Mouse (Mus musculus): Measurements from ENCODE around the gene Zswim5.
A peak's percentile ranks its signal among the peaks of the same experiment; 100 is the strongest.
"Not testable (repeated sequence)": the region's sequence is repeated elsewhere in the genome, so short reads cannot be mapped to it uniquely, and the experiment has no call there.

Zswim5 gene

DNA sequence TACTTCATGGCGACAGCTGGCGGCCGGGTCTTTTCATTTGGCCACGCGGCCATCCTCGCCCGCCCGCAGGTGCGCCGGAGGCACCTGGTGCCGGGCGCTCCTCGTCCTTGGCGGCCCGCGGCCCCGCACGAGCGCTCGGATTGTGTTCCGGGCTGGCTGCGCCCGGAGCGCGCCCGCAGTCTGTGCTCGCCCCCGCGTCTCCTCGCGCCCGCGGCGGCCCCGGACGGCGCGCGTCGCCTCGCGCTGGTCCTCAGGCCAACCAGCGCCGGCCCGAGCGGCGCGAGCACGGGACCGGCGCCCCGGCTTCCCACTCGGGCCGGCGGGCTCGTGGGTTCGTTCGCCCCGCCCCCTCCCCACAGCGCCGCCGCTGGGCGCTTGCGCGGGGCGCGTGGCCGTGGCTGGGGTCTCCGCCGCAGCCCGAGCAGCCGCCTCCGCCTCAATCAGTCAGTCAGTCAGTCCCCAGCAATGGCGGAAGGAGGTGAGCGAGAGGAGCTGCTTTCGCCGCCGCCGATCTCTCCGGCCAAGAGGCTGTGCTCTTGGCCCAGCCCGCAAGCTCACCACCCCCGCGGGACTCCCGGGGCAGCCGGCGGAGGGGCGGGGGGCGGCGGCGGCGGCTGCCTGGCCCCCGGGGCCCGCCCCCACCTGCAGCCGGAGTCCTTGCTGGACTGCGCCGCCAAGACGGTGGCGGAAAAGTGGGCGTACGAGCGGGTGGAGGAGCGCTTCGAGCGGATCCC lies at the start of gene Zswim5:
TSS of gene Zswim5 (plus strand) at position 382 of the 734 bp plus-strand sequence.
- peak; percentile 81 for DNase-seq

DNA sequence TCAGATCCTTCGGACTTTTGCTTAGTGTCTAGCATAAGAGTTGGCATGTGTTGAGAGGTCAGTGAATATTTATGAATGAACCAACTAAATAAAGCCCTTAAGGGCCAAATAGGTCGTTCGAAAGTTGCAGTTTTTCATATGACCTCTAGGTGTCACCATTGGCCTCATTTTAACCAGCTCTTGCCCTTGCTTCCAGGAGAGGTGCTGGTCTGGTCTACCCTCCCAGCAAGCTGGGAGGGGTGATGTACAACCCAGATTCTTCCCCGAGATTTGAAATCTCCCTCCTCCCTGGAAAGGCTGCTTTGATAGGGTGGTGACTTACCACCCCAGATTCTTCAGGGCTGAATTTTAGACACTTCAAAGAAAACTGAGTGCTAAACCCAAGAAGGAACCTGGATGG lies 49.4 kb upstream of the Zswim5 start:
- no peak for DNase-seq

DNA sequence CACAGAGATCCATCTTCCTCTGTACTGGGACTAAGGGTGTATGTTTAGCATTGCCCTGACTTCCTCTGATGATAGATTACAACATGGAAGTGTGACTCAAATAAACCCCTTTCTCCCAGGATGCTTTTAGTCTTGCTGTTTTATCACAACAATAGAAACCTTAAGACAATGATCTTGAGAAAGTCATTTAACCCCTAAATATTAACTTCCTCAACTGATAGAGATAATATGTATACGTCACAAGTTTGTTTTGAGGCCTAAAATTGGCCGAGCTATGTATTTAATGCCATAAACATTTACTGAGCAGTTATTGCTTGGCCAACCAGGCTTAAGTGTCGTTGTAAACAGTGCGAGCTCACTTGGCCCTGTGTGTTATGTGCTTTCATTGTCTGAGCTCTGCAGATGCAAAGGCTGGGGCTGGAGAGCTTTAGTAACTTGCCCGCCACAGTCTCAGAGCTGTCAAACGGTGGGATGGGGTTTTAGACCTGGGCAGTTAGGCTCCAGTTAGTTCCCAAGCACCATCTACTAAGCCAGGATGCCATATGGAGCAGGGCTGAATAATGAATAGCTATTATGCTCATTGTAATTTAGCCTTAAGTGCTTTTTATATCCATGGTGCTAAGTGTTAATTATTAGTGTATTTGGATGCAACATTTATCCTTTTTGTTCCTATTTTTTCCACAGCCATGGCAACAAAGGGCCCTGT lies 47.7 kb upstream of the Zswim5 start:
- DNase-seq: no peak

GRCm38 (mm10) chr4:116830070-116830368 lies 47.2 kb upstream of the Zswim5 start:
- DNase-seq: no peak

DNA sequence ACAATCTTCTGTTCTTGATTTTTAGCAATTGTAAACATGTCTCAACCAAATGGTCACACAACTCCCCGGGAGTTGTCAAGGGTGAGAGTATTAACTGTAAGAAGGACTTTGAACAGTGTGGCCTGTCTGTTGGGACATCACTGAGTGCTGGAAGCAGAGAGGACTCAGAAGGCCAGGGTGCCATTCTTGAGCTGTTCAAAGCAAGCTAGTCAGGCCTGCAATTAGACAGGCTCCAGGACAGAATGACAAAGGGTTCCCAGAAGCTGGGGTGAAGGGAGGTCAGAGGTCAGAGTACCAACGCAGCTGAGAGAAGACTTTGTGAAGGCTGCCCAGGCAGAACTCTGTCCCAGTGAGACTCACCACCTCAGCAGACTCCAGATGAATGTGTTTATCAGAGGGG lies 38.2 kb upstream of the Zswim5 start:
- DNase-seq: no peak

GRCm38 (mm10) chr4:116840096-116840495 lies 37.1 kb upstream of the Zswim5 start:
- DNase-seq: not testable (repeated sequence)

DNA sequence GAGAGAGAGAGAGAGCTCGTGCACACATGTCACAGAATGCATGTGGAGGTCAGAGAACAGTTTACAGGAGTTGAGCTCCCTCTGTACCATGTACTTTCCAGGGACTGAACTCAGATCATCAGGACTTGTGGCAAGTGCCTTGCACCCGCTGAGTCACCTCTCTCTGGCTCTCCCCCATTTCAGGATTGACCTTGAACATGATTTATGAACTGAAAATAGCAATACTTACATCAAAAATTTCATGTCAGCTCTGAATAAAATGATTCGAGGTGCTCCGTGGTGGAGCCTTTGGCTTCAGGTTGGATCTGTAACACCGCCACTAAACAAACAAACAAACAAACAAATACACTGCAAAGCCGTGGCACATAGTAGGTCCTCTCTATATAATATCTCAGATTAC lies 36.3 kb upstream of the Zswim5 start:
- no peak for DNase-seq

GRCm38 (mm10) chr4:116844324-116844723 lies 32.9 kb upstream of the Zswim5 start:
- no peak for DNase-seq

DNA sequence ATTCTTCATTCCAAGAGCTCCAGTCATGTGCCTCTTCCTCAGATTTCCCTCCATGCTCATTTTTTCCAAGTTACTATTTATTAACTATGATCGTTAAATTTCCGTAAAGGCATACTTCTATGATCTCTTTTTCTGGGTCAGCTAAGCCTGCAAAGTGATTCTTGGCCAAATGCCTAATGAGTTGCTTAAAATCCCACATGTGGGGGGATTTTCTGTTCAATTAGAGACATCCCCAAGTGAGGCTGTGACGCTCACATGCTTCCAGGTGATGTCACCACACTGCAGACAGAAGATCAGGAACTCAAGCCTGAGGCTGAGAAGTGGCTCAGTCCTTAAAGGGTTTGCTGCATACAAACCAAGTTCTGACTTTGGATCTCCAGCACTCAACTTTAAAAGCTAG lies 27.3 kb upstream of the Zswim5 start:
- DNase-seq: no peak

DNA sequence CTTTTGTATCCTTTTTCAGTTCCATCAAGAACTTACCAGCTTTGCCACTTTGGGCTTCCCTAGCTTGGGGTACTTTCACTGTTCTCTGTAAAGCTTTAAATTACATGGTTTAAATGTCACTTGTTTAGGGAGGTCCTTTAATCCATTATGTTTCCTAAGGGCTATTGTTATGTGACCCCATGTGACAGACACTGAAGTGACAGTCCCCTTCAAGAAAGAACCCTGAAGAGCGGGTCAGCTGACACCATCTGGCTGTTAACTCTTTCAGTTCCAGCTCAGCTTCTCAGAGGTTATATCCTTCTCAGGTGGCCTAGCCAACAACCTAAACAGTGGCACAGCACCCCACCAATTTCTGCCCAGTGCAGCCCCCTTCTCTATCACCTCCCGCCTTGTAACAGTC lies 22.9 kb upstream of the Zswim5 start:
- DNase-seq: no peak

DNA sequence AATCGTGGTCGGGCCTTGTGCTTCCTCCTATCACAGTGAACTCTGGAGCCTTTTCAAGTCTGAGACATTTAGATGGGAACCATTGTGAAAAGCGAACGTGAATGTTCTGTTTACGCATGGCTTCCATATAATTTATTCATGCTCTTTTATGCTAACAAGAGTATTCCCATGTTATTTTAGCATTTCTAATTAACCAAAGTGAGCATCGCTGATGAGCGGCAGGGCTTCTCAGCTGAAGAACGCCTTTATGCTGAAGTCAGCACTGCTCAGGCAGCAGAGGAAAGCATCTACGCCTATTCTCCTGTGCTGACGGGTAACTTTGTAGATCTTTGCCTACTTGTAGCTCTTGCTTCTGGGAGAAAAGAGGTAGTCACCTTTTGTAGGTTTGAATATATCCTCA lies 20.0 kb upstream of the Zswim5 start:
- DNase-seq: no peak

DNA sequence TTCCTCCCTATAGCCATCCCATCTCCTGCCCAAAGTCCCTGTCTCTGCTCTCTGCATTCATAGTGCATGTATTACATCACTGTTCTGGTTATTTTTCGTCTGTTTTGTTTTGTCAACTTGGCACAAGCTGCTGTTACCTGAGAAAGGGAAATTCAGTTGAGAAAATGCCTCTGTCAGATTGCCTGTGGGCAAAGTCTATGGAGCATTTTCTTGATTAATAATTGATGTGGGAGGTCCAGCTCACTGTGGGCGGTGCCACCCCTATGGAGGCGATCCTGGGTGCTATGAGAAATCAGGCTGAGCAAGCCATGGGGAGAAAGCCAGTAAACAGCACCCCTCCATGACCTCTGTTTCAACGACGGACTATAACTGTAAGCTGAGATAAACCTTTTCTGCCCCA lies 17.5 kb upstream of the Zswim5 start:
- no peak for DNase-seq

GRCm38 (mm10) chr4:116862023-116862422 lies 15.2 kb upstream of the Zswim5 start:
- no peak for DNase-seq

- DNase-seq: no peak
These were observed 7.3 kb upstream of the Zswim5 start for GRCm38 (mm10) chr4:116869898-116870297.

- no peak for DNase-seq
These were observed 2.6 kb upstream of the Zswim5 start for GRCm38 (mm10) chr4:116874595-116874994.

- no peak for DNase-seq
These were observed 564 bp upstream of the Zswim5 start for GRCm38 (mm10) chr4:116876630-116876994.

DNA sequence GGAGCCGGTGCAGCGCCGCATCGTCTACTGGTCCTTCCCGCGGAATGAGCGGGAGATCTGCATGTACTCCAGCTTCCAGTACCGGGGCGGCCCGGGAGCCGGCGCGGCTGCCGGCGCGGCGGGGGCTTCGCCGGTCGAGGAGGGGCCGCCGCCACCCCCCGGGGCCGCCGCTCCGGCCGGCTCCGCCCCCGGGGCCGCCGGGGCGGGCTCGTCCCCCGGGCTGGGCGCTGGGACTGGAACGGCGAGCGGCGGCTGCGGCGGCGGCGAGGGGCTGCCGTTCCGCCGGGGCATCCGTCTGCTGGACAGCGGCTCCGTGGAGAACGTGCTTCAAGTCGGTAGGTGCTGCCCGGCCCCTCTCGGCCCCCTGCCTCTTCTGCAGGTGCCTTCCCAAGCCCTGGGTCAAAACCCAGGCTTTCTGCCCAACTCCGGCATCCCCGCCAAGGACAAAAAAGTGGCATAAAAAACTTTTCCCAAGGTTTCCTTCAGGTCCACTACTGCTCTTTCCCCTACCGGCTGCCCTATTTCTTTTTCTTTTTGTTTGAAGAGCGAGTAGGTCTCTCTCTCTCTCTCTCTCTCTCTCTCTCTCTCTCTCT lies 649 bp downstream of the Zswim5 start:
- peak; percentile 50 for DNase-seq

DNA sequence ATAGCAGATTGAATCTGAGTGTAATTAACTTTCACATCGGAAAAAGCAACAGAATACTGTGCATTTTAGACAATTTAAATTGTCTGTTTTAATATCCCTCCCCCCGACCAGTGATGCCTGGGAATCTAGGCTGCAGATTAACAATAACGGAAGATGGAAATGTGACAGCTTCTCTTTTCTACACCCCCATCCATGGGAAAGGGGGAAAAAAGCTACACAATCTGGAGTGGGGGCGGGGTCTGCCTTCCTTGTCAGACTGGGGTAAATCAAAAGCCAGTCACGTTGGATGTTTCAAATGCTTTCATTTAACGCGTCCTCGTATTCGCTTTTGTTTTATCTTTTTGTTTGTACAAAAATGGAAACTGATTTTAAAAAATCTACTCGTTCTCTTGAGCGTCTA lies 1.3 kb downstream of the Zswim5 start:
- peak; percentile 24 for DNase-seq

DNA sequence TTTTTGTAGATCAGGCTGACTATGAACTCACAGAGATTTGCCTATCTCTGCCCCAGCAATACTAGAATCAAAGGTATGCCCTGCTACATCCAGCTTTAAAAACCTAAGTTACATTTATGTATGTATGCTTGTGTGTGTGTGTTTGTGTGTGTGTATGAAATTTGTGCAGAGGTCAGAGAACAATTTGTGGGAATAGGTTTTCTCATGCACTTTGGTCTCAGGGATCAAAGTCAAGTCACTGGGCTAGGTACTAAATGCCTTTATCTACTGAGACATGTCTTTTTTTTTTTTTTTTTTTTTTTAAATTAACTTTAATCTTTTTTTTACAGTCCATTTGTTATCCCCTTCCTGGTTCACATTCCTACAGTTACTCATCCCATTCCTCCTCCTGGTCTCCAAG lies 5.5 kb downstream of the Zswim5 start:
- DNase-seq: no peak

GRCm38 (mm10) chr4:116894200-116895080 lies 17.3 kb downstream of the Zswim5 start:
- no peak for DNase-seq

DNA sequence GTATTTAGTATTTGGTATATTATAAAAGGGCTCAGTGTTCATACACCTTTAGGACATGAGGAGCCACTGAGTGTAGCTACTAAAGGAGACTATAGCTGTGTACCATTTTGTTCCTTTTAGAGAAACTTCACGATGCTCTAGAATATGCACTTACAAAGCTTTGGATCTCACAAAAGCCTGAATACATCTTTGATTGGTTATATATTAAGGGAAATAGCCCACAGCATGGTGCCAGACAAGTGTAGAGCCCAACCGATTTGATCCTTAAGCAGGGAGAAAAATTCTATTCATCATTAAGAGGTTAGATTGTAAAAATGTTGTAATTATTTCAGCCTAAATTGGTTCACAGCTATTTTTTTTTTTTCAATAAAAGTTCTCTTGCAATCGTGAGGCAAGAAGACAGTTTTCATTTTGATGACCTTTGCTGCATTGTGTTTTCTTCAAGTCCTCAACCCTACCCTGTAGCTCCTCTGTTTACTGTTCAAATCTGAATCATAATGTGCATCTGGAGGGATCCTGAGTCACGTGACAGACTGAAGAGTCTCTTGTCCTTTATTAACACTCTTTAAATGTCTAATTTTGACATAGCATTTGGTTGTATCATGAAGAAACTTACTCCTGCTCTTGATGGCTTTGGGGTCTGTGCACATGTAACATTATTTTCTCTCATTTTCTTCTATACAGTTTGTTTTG lies 33.5 kb downstream of the Zswim5 start:
- DNase-seq: no peak

- DNase-seq: no peak
These were observed 34.0 kb downstream of the Zswim5 start for GRCm38 (mm10) chr4:116911202-116911601.

- no peak for DNase-seq
These were observed 36.1 kb downstream of the Zswim5 start for GRCm38 (mm10) chr4:116913318-116913717.

All from cerebellum, adult 8-10 months (tissue).